Mouse (Mus musculus): ENCODE results near the gene Igfbp6. TPM values are rescaled to one million over a fixed set of nuclear protein-coding genes. Genes with fewer than 3 reads are reported as not detected.

Igfbp6 gene
- total and polyA plus RNA-seq, 3 experiments, result 0.30 to 1.3 TPM; not detected in 1

- ATAC-seq (ENCODE audit: extremely low read depth, insufficient number of reproducible peaks, low FRiP score, poor library complexity, severe bottlenecking) (no peak), DNase-seq (ENCODE audit: low spot score) (no peak)
- Histone ChIP-seq H3K4me3 (ENCODE audit: low read depth, low read length) (no peak overlapping the region), H3K4me1 (ENCODE audit: insufficient read depth, low read depth, low read length) (peaks cover 42% of the 10 kb centered on the region), H3K9me3 (replicated peaks) (no peaks in the 10 kb centered on the region), H3K36me3 (replicated peaks) (peaks cover 37% of the 10 kb centered on the region), H3K27me3 (ENCODE audit: insufficient read depth, low read length) (peaks cover 33% of the 10 kb centered on the region)
- TF ChIP-seq CTCF (IDR thresholded peaks at IDR 0.05; ENCODE audit: low read depth, low read length) (no peak), TAL1 (conservative IDR thresholded peaks at IDR 0.05; ENCODE audit: low read depth, low read length) (no peak), GATA2 (IDR thresholded peaks at IDR 0.05; ENCODE audit: borderline replicate concordance, low read depth, low read length) (no peak)
Measured at GRCm38 (mm10) chr15:102113674-102114073, 30.5 kb upstream of the Igfbp6 start.

GRCm38 (mm10) chr15:102114651-102115260, 29.4 kb upstream of the Igfbp6 start:
- TF ChIP-seq TAL1 (conservative IDR thresholded peaks at IDR 0.05; ENCODE audit: low read depth, low read length) (no peak), POLR2AphosphoS5 (IDR thresholded peaks at IDR 0.05; ENCODE audit: insufficient replicate concordance, low read depth, low read length) (no peak), GATA2 (IDR thresholded peaks at IDR 0.05; ENCODE audit: borderline replicate concordance, low read depth, low read length) (no peak), GATA1 (IDR thresholded peaks at IDR 0.05; ENCODE audit: borderline replicate concordance, low read length) (no peak), CTCF (IDR thresholded peaks at IDR 0.05; ENCODE audit: low read depth, low read length) (no peak)
- ATAC-seq (ENCODE audit: extremely low read depth, insufficient number of reproducible peaks, low FRiP score, poor library complexity, severe bottlenecking), result no peak
- DNase-seq (ENCODE audit: low spot score), result no peak
- peaks cover 29% of the 10 kb centered on the region for H3K27me3 ChIP-seq (ENCODE audit: insufficient read depth, low read length)
- no peaks in the 10 kb centered on the region for H3K9me3 ChIP-seq (replicated peaks)
- peaks cover 33% of the 10 kb centered on the region for H3K4me1 ChIP-seq (ENCODE audit: insufficient read depth, low read depth, low read length)
- H3K4me3 ChIP-seq (ENCODE audit: low read depth, low read length), result no peak overlapping the region
- peaks cover 48% of the 10 kb centered on the region for H3K36me3 ChIP-seq (replicated peaks)

GRCm38 (mm10) chr15:102115731-102116231, 28.4 kb upstream of the Igfbp6 start:
- Histone ChIP-seq H3K27me3 (ENCODE audit: insufficient read depth, low read length) (peaks cover 22% of the 10 kb centered on the region), H3K36me3 (replicated peaks) (peaks cover 58% of the 10 kb centered on the region), H3K4me1 (ENCODE audit: insufficient read depth, low read depth, low read length) (peaks cover 26% of the 10 kb centered on the region), H3K9me3 (replicated peaks) (no peaks in the 10 kb centered on the region), H3K4me3 (ENCODE audit: low read depth, low read length) (peak overlapping the region; percentile 38; the same call in 1 of the 2 replicates)
- DNase-seq (ENCODE audit: low spot score) (no peak), ATAC-seq (ENCODE audit: extremely low read depth, insufficient number of reproducible peaks, low FRiP score, poor library complexity, severe bottlenecking) (peak; percentile 55)
- no peak for TF ChIP-seq GATA2 (IDR thresholded peaks at IDR 0.05; ENCODE audit: borderline replicate concordance, low read depth, low read length)
- TF ChIP-seq CTCF (IDR thresholded peaks at IDR 0.05; ENCODE audit: low read depth, low read length), result no peak
- TF ChIP-seq TAL1 (conservative IDR thresholded peaks at IDR 0.05; ENCODE audit: low read depth, low read length), result no peak
- TF ChIP-seq POLR2AphosphoS5 (IDR thresholded peaks at IDR 0.05; ENCODE audit: insufficient replicate concordance, low read depth, low read length), result no peak
- TF ChIP-seq GATA1 (IDR thresholded peaks at IDR 0.05; ENCODE audit: borderline replicate concordance, low read length), result no peak

GRCm38 (mm10) chr15:102116753-102117415, 27.3 kb upstream of the Igfbp6 start:
- DNase-seq (ENCODE audit: low spot score) (no peak), ATAC-seq (ENCODE audit: extremely low read depth, insufficient number of reproducible peaks, low FRiP score, poor library complexity, severe bottlenecking) (no peak)
- Histone ChIP-seq H3K9me3 (replicated peaks) (no peaks in the 10 kb centered on the region), H3K36me3 (replicated peaks) (peaks cover 69% of the 10 kb centered on the region), H3K27me3 (ENCODE audit: insufficient read depth, low read length) (peaks cover 11% of the 10 kb centered on the region), H3K4me1 (ENCODE audit: insufficient read depth, low read depth, low read length) (peaks cover 21% of the 10 kb centered on the region), H3K4me3 (ENCODE audit: low read depth, low read length) (no peak overlapping the region)
- TF ChIP-seq GATA1 (IDR thresholded peaks at IDR 0.05; ENCODE audit: borderline replicate concordance, low read length) (no peak), TAL1 (conservative IDR thresholded peaks at IDR 0.05; ENCODE audit: low read depth, low read length) (no peak), POLR2AphosphoS5 (IDR thresholded peaks at IDR 0.05; ENCODE audit: insufficient replicate concordance, low read depth, low read length) (no peak), CTCF (IDR thresholded peaks at IDR 0.05; ENCODE audit: low read depth, low read length) (no peak), GATA2 (IDR thresholded peaks at IDR 0.05; ENCODE audit: borderline replicate concordance, low read depth, low read length) (no peak)

GRCm38 (mm10) chr15:102117461-102118443, 26.4 kb upstream of the Igfbp6 start:
- ATAC-seq (ENCODE audit: extremely low read depth, insufficient number of reproducible peaks, low FRiP score, poor library complexity, severe bottlenecking) (no peak), DNase-seq (ENCODE audit: low spot score) (no peak)
- Histone ChIP-seq H3K36me3 (replicated peaks) (peaks cover 77% of the 10 kb centered on the region), H3K9me3 (replicated peaks) (no peaks in the 10 kb centered on the region), H3K4me1 (ENCODE audit: insufficient read depth, low read depth, low read length) (peaks cover 21% of the 10 kb centered on the region), H3K4me3 (ENCODE audit: low read depth, low read length) (no peak overlapping the region), H3K27me3 (ENCODE audit: insufficient read depth, low read length) (peaks cover 3% of the 10 kb centered on the region; the same call in 1 of the 2 replicates)
- no peak for TF ChIP-seq TAL1 (conservative IDR thresholded peaks at IDR 0.05; ENCODE audit: low read depth, low read length)
- no peak for TF ChIP-seq POLR2AphosphoS5 (IDR thresholded peaks at IDR 0.05; ENCODE audit: insufficient replicate concordance, low read depth, low read length)
- no peak for TF ChIP-seq CTCF (IDR thresholded peaks at IDR 0.05; ENCODE audit: low read depth, low read length)

- no peaks in the 10 kb centered on the region for H3K27me3 ChIP-seq (ENCODE audit: insufficient read depth, low read length)
- peaks cover 21% of the 10 kb centered on the region for H3K4me1 ChIP-seq (ENCODE audit: insufficient read depth, low read depth, low read length)
- ATAC-seq (ENCODE audit: extremely low read depth, insufficient number of reproducible peaks, low FRiP score, poor library complexity, severe bottlenecking) (no peak), DNase-seq (ENCODE audit: low spot score) (no peak)
- H3K36me3 ChIP-seq (replicated peaks), result peaks cover 83% of the 10 kb centered on the region
- TF ChIP-seq GATA2 (IDR thresholded peaks at IDR 0.05; ENCODE audit: borderline replicate concordance, low read depth, low read length) (no peak), POLR2AphosphoS5 (IDR thresholded peaks at IDR 0.05; ENCODE audit: insufficient replicate concordance, low read depth, low read length) (no peak), CTCF (IDR thresholded peaks at IDR 0.05; ENCODE audit: low read depth, low read length) (no peak), GATA1 (IDR thresholded peaks at IDR 0.05; ENCODE audit: borderline replicate concordance, low read length) (no peak), TAL1 (conservative IDR thresholded peaks at IDR 0.05; ENCODE audit: low read depth, low read length) (no peak)
- no peaks in the 10 kb centered on the region for H3K9me3 ChIP-seq (replicated peaks)
- H3K4me3 ChIP-seq (ENCODE audit: low read depth, low read length), result no peak overlapping the region
Measured at GRCm38 (mm10) chr15:102118591-102118990, 25.6 kb upstream of the Igfbp6 start.

Measured in G1E (cell line).